Mouse (Mus musculus) MN1 (cell line): ENCODE data around the gene Homer2.
A peak's percentile ranks its signal among the peaks of the same experiment; 100 is the strongest.

Experiments used
- DNase-seq: peaks from one replicate; pipeline ENCODE4 v3.0.0-alpha.2; 2016; ENCODE audit warnings: low spot score

Homer2 gene

GRCm38 (mm10) chr7:81698357-81698756, 9.0 kb downstream of the Homer2 start:
- no peak for DNase-seq

- DNase-seq = peak; percentile 17
These were observed 9.4 kb downstream of the Homer2 start for GRCm38 (mm10) chr7:81697954-81698353.

- DNase-seq = peak; percentile 44
These were observed 11.4 kb downstream of the Homer2 start for GRCm38 (mm10) chr7:81695763-81696533.

- DNase-seq = no peak
These were observed 16.3 kb downstream of the Homer2 start for GRCm38 (mm10) chr7:81691067-81691466.

- DNase-seq = no peak
These were observed 18.1 kb downstream of the Homer2 start for GRCm38 (mm10) chr7:81689116-81689681.

- DNase-seq = no peak
These were observed 18.9 kb downstream of the Homer2 start for GRCm38 (mm10) chr7:81688378-81688777.

GRCm38 (mm10) chr7:81687684-81688316, 19.5 kb downstream of the Homer2 start:
- no peak for DNase-seq

- DNase-seq = no peak
These were observed 22.0 kb downstream of the Homer2 start for GRCm38 (mm10) chr7:81685375-81685774.

GRCm38 (mm10) chr7:81683779-81684422, 23.4 kb downstream of the Homer2 start:
- DNase-seq = no peak

GRCm38 (mm10) chr7:81681386-81681785, 25.9 kb downstream of the Homer2 start:
- DNase-seq = no peak

- DNase-seq = no peak
These were observed 33.8 kb downstream of the Homer2 start for GRCm38 (mm10) chr7:81673359-81674013.

- no peak for DNase-seq
These were observed 34.5 kb downstream of the Homer2 start for GRCm38 (mm10) chr7:81672735-81673291.

GRCm38 (mm10) chr7:81667156-81667555, 40.2 kb downstream of the Homer2 start:
- DNase-seq = no peak

- DNase-seq = no peak
These were observed 40.7 kb downstream of the Homer2 start for GRCm38 (mm10) chr7:81666585-81666984.

- no peak for DNase-seq
These were observed 44.3 kb downstream of the Homer2 start for GRCm38 (mm10) chr7:81663057-81663456.

GRCm38 (mm10) chr7:81657631-81658347, 49.5 kb downstream of the Homer2 start:
- DNase-seq = no peak

- no peak for DNase-seq
These were observed 50.3 kb downstream of the Homer2 start for GRCm38 (mm10) chr7:81657055-81657454.

- DNase-seq = no peak
These were observed 50.7 kb downstream of the Homer2 start for GRCm38 (mm10) chr7:81656635-81657034.

- DNase-seq = peak; percentile 49
These were observed 52.2 kb downstream of the Homer2 start for GRCm38 (mm10) chr7:81654946-81655718.

- no peak for DNase-seq
These were observed 53.3 kb downstream of the Homer2 start for GRCm38 (mm10) chr7:81653988-81654387.
